Mouse (Mus musculus): ENCODE measurements at regions not wholly inside any gene's neighbourhood (a gene's known extent, or its start where the extent isn't known, plus 50 kb on each side); places are given as distances from the start of the nearest gene placed in this dataset.
"Not testable (repeated sequence)": the region's sequence is repeated elsewhere in the genome, so short reads cannot be mapped to it uniquely, and the experiment has no call there.

DNA sequence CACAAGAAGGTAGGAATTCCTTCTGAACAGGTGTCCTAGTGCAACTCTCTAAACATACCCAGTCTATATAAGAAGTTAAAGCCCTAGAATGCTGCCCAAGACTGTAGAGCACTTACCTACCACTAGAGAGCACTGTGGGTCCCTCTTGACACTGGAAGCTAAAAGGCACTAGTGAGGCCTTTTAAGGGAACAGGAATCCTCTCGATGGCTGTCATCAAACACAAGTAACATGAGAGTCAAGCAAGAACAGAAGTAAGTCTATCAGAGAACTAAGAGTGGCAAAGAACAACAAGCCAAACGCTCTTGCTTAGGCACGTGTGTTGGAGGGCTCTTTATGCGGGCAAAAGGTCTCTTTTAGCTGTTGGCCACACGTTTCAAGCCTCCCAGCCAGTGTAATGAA is 123.8 kb upstream of the G530012D18Rik start:
- H3K9ac ChIP-seq (replicated peaks; ENCODE audit: low read length); H3K36me3 ChIP-seq (ENCODE audit: insufficient read depth, low read length); DNase-seq (ENCODE audit: low spot score); H3K4me1 ChIP-seq (ENCODE audit: insufficient read depth, low read length); H3K4me2 ChIP-seq (ENCODE audit: low read depth, low read length); H3K27me3 ChIP-seq (ENCODE audit: insufficient read depth, low read length); H3K27ac ChIP-seq; H3K4me3 ChIP-seq (ENCODE audit: low read length); ATAC-seq; H3K9me3 ChIP-seq (ENCODE audit: low read length): not testable (repeated sequence)
- WGBS = 59% methylated on average over 1 of the region's 5 CpGs

DNA sequence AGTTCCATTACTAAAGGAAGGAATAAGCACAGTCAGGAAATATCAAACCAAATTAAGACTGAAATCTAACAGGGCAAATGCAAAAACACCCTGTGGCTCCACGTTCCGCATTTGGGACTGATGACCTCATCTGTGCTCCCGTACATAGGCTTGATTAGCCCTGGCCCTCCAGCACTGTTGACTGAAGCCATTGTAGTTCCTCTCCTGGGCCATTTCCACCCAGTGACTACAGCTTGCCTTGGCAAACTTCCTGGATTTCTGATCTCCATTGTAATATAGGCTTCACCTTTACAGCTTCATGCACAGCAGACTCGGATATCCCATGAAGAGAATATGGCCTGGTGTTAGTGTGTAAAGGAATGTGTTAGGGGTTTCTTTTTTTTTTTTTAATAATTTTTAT is 122.1 kb upstream of the G530012D18Rik start:
- H3K36me3 ChIP-seq (ENCODE audit: insufficient read depth, low read length); H3K4me3 ChIP-seq (ENCODE audit: low read length); H3K27ac ChIP-seq; H3K27me3 ChIP-seq (ENCODE audit: insufficient read depth, low read length); H3K4me2 ChIP-seq (ENCODE audit: low read depth, low read length); ATAC-seq; H3K9ac ChIP-seq (replicated peaks; ENCODE audit: low read length); H3K9me3 ChIP-seq (ENCODE audit: low read length); H3K4me1 ChIP-seq (ENCODE audit: insufficient read depth, low read length): not testable (repeated sequence)
- 84% methylated on average over 4 of the region's 4 CpGs for WGBS
- DNase-seq (ENCODE audit: low spot score) = peak; percentile 1

DNA sequence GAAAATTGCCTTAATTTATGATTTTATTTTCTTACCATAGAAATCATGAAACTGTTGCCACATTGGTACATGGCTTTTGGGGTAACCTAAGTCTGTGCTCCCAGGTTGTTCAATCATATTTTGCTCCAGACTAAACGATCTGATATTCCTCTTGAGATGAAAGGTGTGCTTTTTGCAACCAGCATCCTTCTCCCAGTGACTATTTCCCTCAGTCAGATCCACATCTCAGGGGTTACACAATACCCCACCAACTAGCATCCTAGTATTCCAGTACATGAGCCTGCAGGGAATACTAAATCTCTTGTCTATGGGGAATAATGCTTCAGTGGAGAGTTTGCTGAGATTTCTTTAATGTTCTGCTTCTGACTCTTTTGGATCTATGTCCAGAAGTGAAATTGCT is 118.8 kb upstream of the G530012D18Rik start:
- not testable (repeated sequence) for H3K9ac ChIP-seq (replicated peaks; ENCODE audit: low read length); H3K36me3 ChIP-seq (ENCODE audit: insufficient read depth, low read length); H3K4me3 ChIP-seq (ENCODE audit: low read length); H3K4me2 ChIP-seq (ENCODE audit: low read depth, low read length); H3K27me3 ChIP-seq (ENCODE audit: insufficient read depth, low read length); DNase-seq (ENCODE audit: low spot score); H3K27ac ChIP-seq; H3K4me1 ChIP-seq (ENCODE audit: insufficient read depth, low read length); H3K9me3 ChIP-seq (ENCODE audit: low read length); ATAC-seq
- WGBS = 64% methylated on average over 1 of the region's 1 CpGs

DNA sequence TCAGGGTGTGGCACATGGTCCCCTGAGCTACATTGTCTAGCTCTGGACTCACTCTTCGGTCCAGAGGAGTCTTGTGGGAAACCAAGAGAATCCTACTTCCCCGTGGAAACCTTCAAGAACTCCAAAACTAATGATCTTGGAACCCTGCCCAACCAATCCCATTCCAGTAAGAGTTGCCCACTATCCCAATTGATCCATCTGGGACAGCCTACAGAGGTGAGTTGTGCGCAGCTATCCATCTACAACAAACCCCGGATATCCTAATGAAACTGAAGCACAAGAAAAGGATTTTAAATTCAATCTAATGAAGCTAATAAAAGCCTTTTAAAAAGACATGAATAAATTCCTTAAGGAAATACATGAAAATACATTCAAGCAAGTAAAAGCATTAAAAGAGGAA is 117.7 kb upstream of the G530012D18Rik start:
- H3K36me3 ChIP-seq (ENCODE audit: insufficient read depth, low read length); H3K4me2 ChIP-seq (ENCODE audit: low read depth, low read length); H3K27ac ChIP-seq; H3K4me1 ChIP-seq (ENCODE audit: insufficient read depth, low read length); DNase-seq (ENCODE audit: low spot score); ATAC-seq; H3K9ac ChIP-seq (replicated peaks; ENCODE audit: low read length); H3K4me3 ChIP-seq (ENCODE audit: low read length); H3K27me3 ChIP-seq (ENCODE audit: insufficient read depth, low read length); H3K9me3 ChIP-seq (ENCODE audit: low read length): not testable (repeated sequence)
- 68% methylated on average over 4 of the region's 4 CpGs for WGBS

DNA sequence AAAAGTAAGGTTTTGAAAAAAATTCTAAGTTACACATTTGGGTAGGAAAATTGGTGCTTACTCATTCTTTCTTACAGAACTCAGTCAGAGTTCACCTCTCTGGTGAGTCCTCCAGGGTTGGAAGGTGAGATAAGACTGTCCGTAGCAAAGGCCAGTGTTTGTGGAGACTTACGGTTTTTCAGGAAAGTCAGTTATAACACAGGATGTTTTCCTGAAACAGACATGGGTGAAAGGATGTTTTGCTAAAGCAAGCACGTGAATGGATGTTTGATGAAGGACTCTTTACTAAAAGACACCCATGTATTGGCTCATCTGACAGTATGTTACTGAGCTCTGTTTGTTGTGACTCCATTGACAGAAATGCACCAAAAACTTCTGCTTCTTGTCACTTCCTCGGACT is 113.4 kb upstream of the G530012D18Rik start:
- H3K27me3 ChIP-seq (ENCODE audit: insufficient read depth, low read length); H3K36me3 ChIP-seq (ENCODE audit: insufficient read depth, low read length); H3K27ac ChIP-seq; H3K9me3 ChIP-seq (ENCODE audit: low read length); ATAC-seq; H3K9ac ChIP-seq (replicated peaks; ENCODE audit: low read length); H3K4me2 ChIP-seq (ENCODE audit: low read depth, low read length); H3K4me1 ChIP-seq (ENCODE audit: insufficient read depth, low read length); H3K4me3 ChIP-seq (ENCODE audit: low read length); DNase-seq (ENCODE audit: low spot score): not testable (repeated sequence)
- WGBS = 83% methylated on average over 4 of the region's 4 CpGs

DNA sequence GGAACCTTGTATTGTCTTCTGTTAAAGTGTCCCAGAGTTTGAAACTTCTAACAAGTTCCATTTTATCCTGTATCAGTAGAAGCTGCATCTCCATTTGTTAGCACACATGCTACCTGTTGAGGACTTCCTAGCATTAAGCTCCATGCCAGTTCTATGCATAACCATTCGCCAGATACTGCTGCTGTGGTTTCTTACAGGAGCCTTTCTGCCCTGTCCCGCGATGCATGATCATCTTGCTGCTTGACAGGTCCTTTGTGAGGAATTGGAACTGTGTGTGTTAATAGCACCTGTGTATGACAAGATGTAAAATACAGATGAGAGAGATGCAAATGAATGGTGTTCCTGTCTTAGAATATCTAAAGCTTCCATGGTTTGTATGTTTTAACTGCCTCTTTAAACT is 96.4 kb upstream of the G530012D18Rik start:
- not testable (repeated sequence) for H3K4me2 ChIP-seq (ENCODE audit: low read depth, low read length); H3K9me3 ChIP-seq (ENCODE audit: low read length); H3K4me3 ChIP-seq (ENCODE audit: low read length); H3K27ac ChIP-seq; H3K9ac ChIP-seq (replicated peaks; ENCODE audit: low read length); DNase-seq (ENCODE audit: low spot score); ATAC-seq; H3K36me3 ChIP-seq (ENCODE audit: insufficient read depth, low read length); H3K4me1 ChIP-seq (ENCODE audit: insufficient read depth, low read length); H3K27me3 ChIP-seq (ENCODE audit: insufficient read depth, low read length)
- 85% methylated on average over 3 of the region's 3 CpGs for WGBS

DNA sequence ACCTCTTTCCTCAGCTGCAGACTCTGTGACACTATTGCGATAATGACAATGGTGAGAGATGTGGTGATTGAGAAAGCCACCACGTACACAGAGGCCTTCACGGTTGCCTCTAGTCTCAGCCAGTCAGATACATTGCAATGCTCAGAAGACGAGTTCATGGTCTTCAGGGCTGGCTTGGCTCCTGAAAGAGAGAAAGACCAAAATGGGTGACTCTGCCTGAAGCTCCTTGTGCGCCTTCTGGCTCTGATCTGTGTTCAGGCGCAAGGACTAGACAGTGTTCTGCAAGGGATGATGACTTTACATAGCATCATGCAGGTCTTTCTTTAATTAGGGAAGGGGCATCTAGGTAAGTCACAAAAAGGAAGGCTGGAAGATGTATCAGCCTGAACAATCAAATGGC is 90.5 kb upstream of the G530012D18Rik start:
- not testable (repeated sequence) for H3K4me2 ChIP-seq (ENCODE audit: low read depth, low read length); H3K4me1 ChIP-seq (ENCODE audit: insufficient read depth, low read length); ATAC-seq; H3K9me3 ChIP-seq (ENCODE audit: low read length); H3K27ac ChIP-seq; H3K9ac ChIP-seq (replicated peaks; ENCODE audit: low read length); H3K4me3 ChIP-seq (ENCODE audit: low read length); H3K36me3 ChIP-seq (ENCODE audit: insufficient read depth, low read length); H3K27me3 ChIP-seq (ENCODE audit: insufficient read depth, low read length); DNase-seq (ENCODE audit: low spot score)
- 82% methylated on average over 3 of the region's 6 CpGs for WGBS

DNA sequence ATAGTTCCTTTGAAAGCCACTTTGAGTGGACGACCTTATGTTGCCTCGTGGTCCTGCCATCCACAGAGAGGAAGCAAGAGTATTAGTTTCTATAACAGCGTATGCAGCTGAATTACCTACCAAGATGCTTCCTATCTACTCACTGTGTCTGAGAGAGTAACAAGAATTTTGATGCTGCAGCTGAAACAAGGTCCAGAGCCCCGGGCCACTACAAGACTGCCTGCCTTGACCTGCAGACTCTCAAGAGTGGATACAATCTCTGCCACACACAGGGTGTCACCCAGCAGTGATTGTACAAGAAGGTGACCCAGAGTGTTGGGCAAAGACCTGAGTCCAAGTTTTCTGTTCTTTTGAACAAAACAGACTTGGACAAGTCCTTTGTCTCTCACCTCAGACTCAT is 75.5 kb upstream of the G530012D18Rik start:
- not testable (repeated sequence) for H3K36me3 ChIP-seq (ENCODE audit: insufficient read depth, low read length); H3K9ac ChIP-seq (replicated peaks; ENCODE audit: low read length); DNase-seq (ENCODE audit: low spot score); H3K4me3 ChIP-seq (ENCODE audit: low read length); H3K4me1 ChIP-seq (ENCODE audit: insufficient read depth, low read length); H3K27ac ChIP-seq; H3K4me2 ChIP-seq (ENCODE audit: low read depth, low read length); ATAC-seq; H3K9me3 ChIP-seq (ENCODE audit: low read length); H3K27me3 ChIP-seq (ENCODE audit: insufficient read depth, low read length)
- 85% methylated on average over 3 of the region's 4 CpGs for WGBS

DNA sequence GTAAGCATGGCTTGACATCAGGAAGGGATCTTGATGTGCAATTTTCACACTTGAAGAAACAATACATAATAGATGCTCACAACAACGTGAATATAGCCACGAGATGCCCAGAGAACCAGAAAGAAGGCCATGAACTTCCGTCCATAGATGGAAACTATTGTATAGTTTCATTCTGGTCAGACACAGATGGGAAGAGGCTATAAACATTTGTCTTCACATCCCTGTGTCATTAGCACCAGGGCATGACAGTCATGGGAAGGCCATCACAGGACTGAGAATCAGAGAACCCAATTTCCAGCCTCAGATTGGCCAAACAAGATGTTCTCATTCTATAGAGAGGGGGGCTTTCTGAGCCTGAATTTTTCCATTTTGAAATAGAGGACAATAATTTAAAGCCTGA is 74.2 kb upstream of the G530012D18Rik start:
- 78% methylated on average over 3 of the region's 3 CpGs for WGBS
- not testable (repeated sequence) for H3K4me3 ChIP-seq (ENCODE audit: low read length)

More for the DNA sequence above, 74.2 kb upstream of the G530012D18Rik start:
- H3K27ac ChIP-seq; H3K9me3 ChIP-seq (ENCODE audit: low read length); H3K27me3 ChIP-seq (ENCODE audit: insufficient read depth, low read length); H3K4me2 ChIP-seq (ENCODE audit: low read depth, low read length); DNase-seq (ENCODE audit: low spot score); H3K36me3 ChIP-seq (ENCODE audit: insufficient read depth, low read length); H3K9ac ChIP-seq (replicated peaks; ENCODE audit: low read length); ATAC-seq; H3K4me1 ChIP-seq (ENCODE audit: insufficient read depth, low read length): not testable (repeated sequence)

All from hindbrain, postnatal 0 days (tissue).